Mouse (Mus musculus) small intestine, adult 2 months (tissue): ENCODE data around the gene Ino80e.

ENCODE experiments used
- CTCF ChIP-seq: fragments of 200-500 bp; IDR thresholded peaks from 2 replicates; pipeline ENCODE4 v1.5.1; 2012; ENCODE audit warnings: low read depth, mild to moderate bottlenecking, control low read depth, inconsistent platforms, low read length, moderate library complexity, mixed read lengths; ENCODE audit not compliant: insufficient replicate concordance, insufficient read length; ENCODE audit errors: extremely low read depth
- POLR2A ChIP-seq: fragments of 200-500 bp; IDR thresholded peaks from 2 replicates; pipeline ENCODE4 v1.6.1; 2012; ENCODE audit warnings: low read depth, mild to moderate bottlenecking, control low read depth, inconsistent platforms, low read length, moderate library complexity

- TF ChIP-seq CTCF (no peak), POLR2A (no peak)
These were observed 15.1 kb upstream of the Ino80e start for GRCm38 (mm10) chr7:126877239-126877638.
